10 mouse cellular contexts compared by ENCODE assay signal in genomic region chr7:128105246-128105645, GRCm38 (mm10). TPM values are rescaled to one million over a fixed set of nuclear protein-coding genes. Genes with fewer than 3 reads are reported as not detected.
DNase-seq lines count a peak whose midpoint lies in the region; ATAC-seq and TF ChIP-seq lines count a peak whose summit lies in the region.
"Had no signal": no experiment of that assay in that cellular context is flagged by ENCODE, and none has a peak within 500 bp of the region (broad histone marks: within the 10 kb centered on the region; RNA-seq: fewer than 3 reads in every experiment).

No protein-coding gene starts in this region.

- H3K4me2 ChIP-seq in liver, embryonic 11.5 days, result no peak overlapping the region
- H3K4me2 ChIP-seq in liver, postnatal 0 days (ENCODE audit: low read depth, low read length), result no peak overlapping the region

- 70% methylated on average over 4 of the region's 4 CpGs for WGBS in liver, embryonic 11.5 days
- 63% methylated on average over 4 of the region's 4 CpGs for WGBS in liver, postnatal 0 days (ENCODE audit: insufficient replicate concordance)

- TF ChIP-seq CTCF in liver, postnatal 0 days (IDR thresholded peaks at IDR 0.05; ENCODE audit: low read depth), result no peak

- no peaks in the 10 kb centered on the region for H3K27me3 ChIP-seq in liver, embryonic 11.5 days (replicated peaks; ENCODE audit: control insufficient read depth, insufficient read depth, low read length)
- no peaks in the 10 kb centered on the region for H3K27me3 ChIP-seq in liver, postnatal 0 days (ENCODE audit: insufficient read depth, low read length)

- no peak for TF ChIP-seq EP300 in liver, postnatal 0 days (IDR thresholded peaks at IDR 0.05; ENCODE audit: low read depth)

- no peak overlapping the region for H3K4me3 ChIP-seq in liver, embryonic 11.5 days (ENCODE audit: low read depth, low read length)
- no peak overlapping the region for H3K4me3 ChIP-seq in liver, postnatal 0 days (ENCODE audit: low read depth, low read length)

- ATAC-seq in liver, embryonic 11.5 days (replicated peaks; ENCODE audit: low FRiP score), result no peak
- no peak for ATAC-seq in liver, postnatal 0 days
- peak; percentile 61 for ATAC-seq in activated CD4-positive, CD25-positive, alpha-beta regulatory T cell, adult 4 months
- peak; percentile 41 for ATAC-seq in inflammation-experienced regulatory T-cells, adult 6 months

- H3K27ac ChIP-seq in liver, embryonic 11.5 days (ENCODE audit: low read depth, low read length), result no peak overlapping the region
- no peak overlapping the region for H3K27ac ChIP-seq in liver, postnatal 0 days (ENCODE audit: low read depth)

- H3K4me1 ChIP-seq in liver, embryonic 11.5 days (replicated peaks; ENCODE audit: control insufficient read depth, insufficient read depth, low read length), result no peaks in the 10 kb centered on the region
- H3K4me1 ChIP-seq in liver, postnatal 0 days (ENCODE audit: insufficient read depth), result no peaks in the 10 kb centered on the region

- DNase-seq in liver, embryonic 11.5 days (ENCODE audit: low spot score), result peak; percentile 10
- no peak for DNase-seq in liver, postnatal 0 days
- DNase-seq in right cerebral cortex, adult 2 months (ENCODE audit: low spot score in 2 of 2), result peak; percentile 22 to 39
- DNase-seq in ovary, postnatal 14 days (ENCODE audit: low spot score), result no peak
- DNase-seq in ovary, postnatal 36 days (ENCODE audit: low spot score), result no peak
- DNase-seq in liver, result no peak
- DNase-seq: retina, postnatal 1 day; thymus, postnatal 4 days had no signal

- no peaks in the 10 kb centered on the region for H3K9me3 ChIP-seq in liver, embryonic 11.5 days (ENCODE audit: control insufficient read depth, low read length)
- H3K9me3 ChIP-seq in liver, postnatal 0 days (ENCODE audit: low read length), result no peaks in the 10 kb centered on the region

- H3K36me3 ChIP-seq in liver, embryonic 11.5 days (ENCODE audit: control insufficient read depth, insufficient read depth, low read length), result no peaks in the 10 kb centered on the region
- no peaks in the 10 kb centered on the region for H3K36me3 ChIP-seq in liver, postnatal 0 days (replicated peaks; ENCODE audit: insufficient read depth, low read length)

- no peak overlapping the region for H3K9ac ChIP-seq in liver, embryonic 11.5 days (ENCODE audit: low read depth, low read length)
- no peak overlapping the region for H3K9ac ChIP-seq in liver, postnatal 0 days (replicated peaks)

RNA-seq across cellular contexts. Expression of gene Itgax, which starts 24.1 kb away (rescaled TPM):
- polyA plus RNA-seq in liver, embryonic 11.5 days (2014; fragmentation: Nextera tagmentation; extraction: Ambion mirVana), result 0.12 and 0.18 TPM in 2 replicates
- polyA plus RNA-seq in liver, postnatal 0 days (2015; fragmentation: Nextera tagmentation; extraction: Ambion mirVana), result 0.26 and 0.34 TPM in 2 replicates
- not detected for polyA plus RNA-seq in activated CD4-positive, CD25-positive, alpha-beta regulatory T cell, adult 4 months (2017; shearing (Covaris generic))
- polyA plus RNA-seq in inflammation-experienced regulatory T-cells, adult 6 months (2017; shearing (Covaris generic)), result 1 to 10 TPM in 1 of 3 experiments, not detected in 2; 1.1 TPM

RNA-seq across cellular contexts. Expression of gene Gm49368, which starts 42.8 kb away (rescaled TPM):
- polyA plus RNA-seq in liver, embryonic 11.5 days (2014; fragmentation: Nextera tagmentation; extraction: Ambion mirVana), result not detected in 2 replicates
- polyA plus RNA-seq in liver, postnatal 0 days (2015; fragmentation: Nextera tagmentation; extraction: Ambion mirVana), result 0.51 TPM in 1 of 2 replicates, not detected in the other
- polyA plus RNA-seq in activated CD4-positive, CD25-positive, alpha-beta regulatory T cell, adult 4 months (2017; shearing (Covaris generic)), result under 1 TPM in 1 of 2 experiments, not detected in 1; 0.08 TPM
- polyA plus RNA-seq in inflammation-experienced regulatory T-cells, adult 6 months (2017; shearing (Covaris generic)), result under 1 TPM in 1 of 3 experiments, not detected in 2; 0.87 TPM

RNA-seq across cellular contexts. Expression of gene Itgam, which starts 42.8 kb away (rescaled TPM):
- polyA plus RNA-seq in liver, embryonic 11.5 days (2014; fragmentation: Nextera tagmentation; extraction: Ambion mirVana), result 1.8 and 1.9 TPM in 2 replicates
- polyA plus RNA-seq in liver, postnatal 0 days (2015; fragmentation: Nextera tagmentation; extraction: Ambion mirVana), result 5.1 and 6.1 TPM in 2 replicates
- polyA plus RNA-seq in activated CD4-positive, CD25-positive, alpha-beta regulatory T cell, adult 4 months (2017; shearing (Covaris generic)), result under 1 TPM; 0.66 to 0.94 TPM
- 1 to 10 TPM in 2 of 3 experiments, under 1 TPM in 1; 0.09 to 1.2 (median 1.1) TPM for polyA plus RNA-seq in inflammation-experienced regulatory T-cells, adult 6 months (2017; shearing (Covaris generic))

RNA-seq across cellular contexts. Expression of gene Itgad, which starts 48.9 kb away (rescaled TPM):
- polyA plus RNA-seq in liver, embryonic 11.5 days (2014; fragmentation: Nextera tagmentation; extraction: Ambion mirVana), result not detected in 2 replicates
- polyA plus RNA-seq in liver, postnatal 0 days (2015; fragmentation: Nextera tagmentation; extraction: Ambion mirVana), result 0.28 and 0.31 TPM in 2 replicates
- polyA plus RNA-seq in activated CD4-positive, CD25-positive, alpha-beta regulatory T cell, adult 4 months (2017; shearing (Covaris generic)), result under 1 TPM in 1 of 2 experiments, not detected in 1; 0.40 TPM
- polyA plus RNA-seq in inflammation-experienced regulatory T-cells, adult 6 months (2017; shearing (Covaris generic)), result 1 to 10 TPM in 1 of 3 experiments, not detected in 2; 1.0 TPM

Comparison
In these comparisons a context has a peak if more than half of its experiments do, and no peak if none do; other contexts are left out.
1. DNase-seq: peak in liver, embryonic 11.5 days (single experiment) and right cerebral cortex, adult 2 months (2 of 2); none in liver, postnatal 0 days (single experiment), ovary, postnatal 14 days (single experiment), ovary, postnatal 36 days (single experiment) and liver (single experiment).
2. ATAC-seq: peak in activated CD4-positive, CD25-positive, alpha-beta regulatory T cell, adult 4 months (single experiment) and inflammation-experienced regulatory T-cells, adult 6 months (single experiment); none in liver, embryonic 11.5 days (single experiment) and liver, postnatal 0 days (single experiment).